Mouse (Mus musculus) left cerebral cortex, postnatal 25 days (tissue): ENCODE data around the gene Clic5. TPM values are rescaled to one million over a fixed set of nuclear protein-coding genes. Genes with fewer than 3 reads are reported as not detected.
"Not testable (repeated sequence)": the region's sequence is repeated elsewhere in the genome, so short reads cannot be mapped to it uniquely, and the experiment has no call there.

Experiments used
- DNase-seq, 2 experiments: peaks; one replicate each; pipeline ENCODE4 v3.0.0; 2022; ENCODE audit warnings: low spot score in 2 of 2, mixed read lengths in 1 of 2
- intact Hi-C: fragments of 180-260 bp; cut with DNase I; formaldehyde crosslinking; loops from one replicate; pipeline ENCODE4 v1.15.1; 2025
- total RNA-seq, 2 experiments: library from RNA; stranded (reverse); gene quantifications; 2 replicates each; pipeline ENCODE4 v1.2.3; 2021

The Clic5 gene
- 1 to 10 TPM; 3.4 to 4.1 TPM for total RNA-seq

DNA sequence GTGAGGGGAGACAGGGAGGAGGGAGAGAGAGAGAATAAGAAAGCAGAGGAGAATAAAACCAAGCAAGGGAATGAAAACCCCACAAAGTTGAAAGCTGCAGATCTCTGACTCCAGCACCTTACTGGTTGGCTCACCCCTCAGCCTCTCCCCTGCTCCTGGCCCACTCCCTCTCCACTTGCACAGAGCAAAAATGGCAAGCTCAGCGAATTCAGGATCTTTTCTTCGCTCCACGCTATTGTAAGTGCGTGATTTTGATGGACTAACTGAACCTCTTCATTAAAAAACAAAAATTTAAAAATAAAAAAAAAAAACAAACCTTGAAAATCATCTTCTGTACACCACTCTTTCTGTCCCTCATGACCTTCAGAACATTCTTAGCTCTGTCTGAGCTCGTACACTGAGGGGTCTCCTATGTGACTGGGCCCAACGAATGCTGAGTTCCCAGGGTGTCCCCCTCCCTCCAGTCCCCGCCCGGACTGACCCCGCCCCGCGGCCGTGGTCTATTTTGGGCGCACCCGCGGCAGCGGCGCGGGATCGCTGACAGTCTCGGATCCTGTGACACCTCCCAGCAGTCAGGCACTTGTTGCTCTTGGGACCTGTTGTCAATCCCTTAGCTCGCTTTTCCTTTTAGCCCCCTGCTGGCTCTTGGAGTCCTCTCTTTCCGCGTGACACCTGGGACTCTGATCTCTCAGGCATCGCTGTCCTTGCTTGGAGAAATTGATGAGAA, at the start of gene Clic5:
Clic5 (plus strand) TSS at position 543 of the 727 bp plus-strand sequence.
- intact Hi-C loops: no loop called here
- no peak for DNase-seq

DNA sequence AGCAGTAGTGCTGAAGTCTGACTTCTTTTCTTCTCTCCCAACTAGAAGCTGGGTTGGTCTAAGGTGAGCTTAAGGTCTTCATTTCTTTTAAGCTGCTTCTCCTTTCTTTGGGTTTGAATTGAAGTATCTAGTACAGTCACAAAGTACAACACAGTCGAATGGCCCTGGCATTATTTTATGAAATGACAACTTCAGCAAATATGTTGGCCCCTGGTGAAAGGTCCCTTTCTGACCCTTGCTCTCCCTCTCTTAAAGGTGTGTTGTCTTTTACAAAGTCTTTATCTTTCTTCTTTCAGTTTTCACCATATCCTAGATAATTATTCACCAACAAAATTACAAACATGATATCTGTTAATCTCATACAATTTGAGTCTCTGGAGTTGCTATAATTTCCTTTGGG, 42.6 kb upstream of the Clic5 start:
- intact Hi-C loops: no loop called here
- DNase-seq: no peak

DNA sequence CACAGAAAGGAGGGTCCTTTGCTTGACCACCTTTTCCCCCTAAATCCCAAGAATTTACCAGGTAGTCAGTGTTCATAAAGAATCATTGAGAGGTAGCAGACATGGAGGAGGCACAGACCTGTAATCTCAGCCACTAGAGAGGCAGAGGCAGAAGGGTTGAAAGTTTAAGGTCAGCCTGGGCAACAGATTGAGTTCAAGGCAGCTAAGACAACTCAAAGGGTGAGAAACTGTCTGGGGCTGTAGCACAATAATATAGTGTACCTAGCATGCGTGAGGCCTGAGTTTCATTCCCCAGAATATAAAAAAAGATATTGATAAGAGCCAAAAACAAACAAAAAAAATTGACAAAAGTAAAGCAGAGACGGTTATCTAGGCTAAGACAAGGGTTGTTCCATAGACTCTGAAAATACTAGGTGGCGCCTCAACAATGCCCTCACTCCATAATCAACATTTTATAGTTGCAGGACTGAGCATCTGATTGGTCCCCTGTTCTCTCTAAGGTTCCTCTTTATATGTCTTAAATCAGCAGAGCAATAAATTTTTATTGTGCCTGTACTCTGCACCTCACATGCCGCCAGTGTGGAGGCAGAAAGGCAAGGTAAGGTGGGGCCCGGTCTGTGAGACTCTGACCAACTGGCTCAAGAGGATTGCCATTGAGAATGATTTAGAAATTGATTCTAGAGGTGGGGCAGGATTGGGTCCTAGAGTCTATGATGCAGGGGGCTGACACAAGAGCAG, 40.1 kb upstream of the Clic5 start:
- DNase-seq: no peak
- intact Hi-C loops: no loop called here

DNA sequence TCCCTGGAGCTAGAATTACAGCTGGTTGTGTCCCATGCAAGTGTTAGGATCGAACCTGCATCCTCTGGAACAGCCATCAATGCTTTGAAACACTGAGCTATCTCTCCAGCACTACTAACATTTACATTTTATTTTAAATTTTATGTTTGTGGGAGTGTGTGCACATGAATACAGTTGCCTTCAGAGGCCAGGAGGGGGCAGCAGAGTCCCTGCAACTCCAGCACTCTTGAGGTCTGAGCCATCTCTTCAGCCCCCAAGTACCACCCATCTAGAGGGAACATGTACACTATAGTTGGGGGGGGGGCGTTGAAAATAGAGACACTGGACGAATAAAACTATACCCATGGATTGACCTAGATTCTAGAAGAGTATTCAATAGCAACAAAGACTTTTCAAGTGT, 37.3 kb upstream of the Clic5 start:
- peak in 1 of 2 experiments; percentile 16 for DNase-seq
- intact Hi-C loops: loop anchor here (1.0 kb wide), 1 partner anchor 105 kb away; no protein-coding TSS in a partner anchor

DNA sequence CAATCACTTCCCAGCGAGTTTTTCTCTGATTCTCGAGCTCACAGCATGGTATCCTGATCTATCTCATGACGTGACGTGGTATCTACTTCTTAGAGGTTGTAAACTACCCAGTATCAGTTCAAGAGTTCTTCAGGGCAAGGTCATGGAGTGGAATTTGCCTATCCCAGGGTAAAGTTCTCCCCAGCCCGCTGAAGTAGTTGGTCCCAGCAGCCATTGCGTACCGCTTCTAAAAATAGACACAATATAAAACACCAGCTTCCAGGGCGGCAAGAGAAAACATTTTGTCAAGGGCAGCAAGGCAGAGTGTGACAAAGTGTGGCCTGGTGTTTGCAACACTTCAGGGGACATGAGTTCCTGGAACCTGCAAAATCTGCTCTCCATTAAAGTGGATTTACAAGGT, 36.5 kb upstream of the Clic5 start:
- intact Hi-C loops: loop anchor here (1.0 kb wide), 1 partner anchor 104 kb away; no protein-coding TSS in a partner anchor
- DNase-seq: no peak

DNA sequence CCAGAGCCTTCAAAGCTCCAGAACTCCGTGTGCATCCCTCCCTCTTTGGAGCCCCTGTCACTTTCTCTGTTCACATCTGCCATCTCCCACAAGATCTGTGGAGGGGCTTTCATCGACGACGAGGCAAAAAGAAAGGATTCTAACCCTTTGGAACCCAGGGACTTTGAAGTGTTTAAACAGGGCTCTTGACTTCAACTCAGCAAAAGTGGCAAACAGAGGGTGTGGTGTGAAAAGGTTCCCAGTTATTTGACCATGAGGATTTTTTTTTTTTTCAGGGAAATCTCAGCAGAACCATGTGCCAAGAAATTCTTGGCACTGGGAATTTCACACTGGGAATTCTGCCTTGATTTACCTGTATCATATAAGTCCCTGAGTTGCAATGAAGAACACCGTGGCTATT, 34.5 kb upstream of the Clic5 start:
- DNase-seq: no peak
- intact Hi-C loops: no loop called here

DNA sequence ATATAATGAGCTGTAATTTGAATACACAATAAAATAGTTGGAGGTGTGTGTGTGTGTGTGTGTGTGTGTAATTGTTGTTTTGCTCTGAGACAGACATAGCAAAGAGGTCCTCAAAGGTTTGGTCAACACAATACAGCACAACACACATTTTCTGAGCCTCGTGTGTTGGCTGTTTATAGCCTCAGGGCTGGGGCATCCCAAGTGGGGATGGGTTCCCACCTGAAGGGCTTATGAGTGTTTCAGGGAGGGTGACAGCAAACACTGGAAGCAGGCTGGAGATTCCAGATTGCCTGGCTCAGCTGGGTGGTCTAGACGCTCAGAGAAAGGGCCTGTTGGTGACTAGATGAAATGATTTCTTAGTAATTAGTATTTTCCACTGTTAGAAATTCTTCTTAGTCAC, 33.2 kb upstream of the Clic5 start:
- DNase-seq: no peak
- intact Hi-C loops: no loop called here

DNA sequence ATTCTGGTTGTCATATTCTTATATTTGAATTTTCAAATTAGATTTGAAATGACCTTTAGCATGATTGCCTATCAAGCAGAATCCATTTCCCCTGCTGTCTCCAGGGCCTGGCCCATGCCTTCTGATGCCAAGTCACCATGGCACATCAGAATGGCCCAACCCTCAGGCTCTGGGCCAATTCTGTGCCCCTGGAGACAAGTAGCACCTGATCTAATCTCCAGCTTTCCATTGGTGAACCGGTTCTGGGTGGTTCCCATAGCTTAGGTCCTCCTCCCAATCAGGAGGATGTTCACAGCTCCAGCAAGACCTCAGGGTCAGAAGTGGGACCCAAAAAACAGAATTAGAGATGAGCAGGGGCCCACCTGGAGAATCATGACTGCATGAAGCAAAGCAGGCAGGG, 30.2 kb upstream of the Clic5 start:
- intact Hi-C loops: no loop called here
- no peak for DNase-seq

DNA sequence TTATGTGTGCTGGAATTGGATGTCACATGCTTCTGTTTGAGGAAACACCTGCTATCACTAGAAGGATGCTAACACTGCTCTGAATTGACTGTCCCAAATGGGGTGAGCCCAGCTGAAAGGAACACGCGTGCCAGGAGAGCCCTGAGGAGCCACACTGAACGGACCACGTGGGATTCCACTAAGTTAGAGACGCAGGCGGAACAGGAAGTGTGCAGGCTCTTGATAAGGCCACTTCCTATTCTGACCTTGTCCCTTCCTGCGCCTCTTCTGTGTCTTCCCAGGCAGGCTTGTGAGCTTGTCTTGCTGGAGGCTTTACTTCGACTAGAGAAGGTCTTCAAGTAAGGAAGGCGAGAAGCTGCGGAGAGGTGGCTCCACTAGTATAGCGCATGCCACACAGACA, 27.9 kb upstream of the Clic5 start:
- DNase-seq: no peak
- intact Hi-C loops: no loop called here

DNA sequence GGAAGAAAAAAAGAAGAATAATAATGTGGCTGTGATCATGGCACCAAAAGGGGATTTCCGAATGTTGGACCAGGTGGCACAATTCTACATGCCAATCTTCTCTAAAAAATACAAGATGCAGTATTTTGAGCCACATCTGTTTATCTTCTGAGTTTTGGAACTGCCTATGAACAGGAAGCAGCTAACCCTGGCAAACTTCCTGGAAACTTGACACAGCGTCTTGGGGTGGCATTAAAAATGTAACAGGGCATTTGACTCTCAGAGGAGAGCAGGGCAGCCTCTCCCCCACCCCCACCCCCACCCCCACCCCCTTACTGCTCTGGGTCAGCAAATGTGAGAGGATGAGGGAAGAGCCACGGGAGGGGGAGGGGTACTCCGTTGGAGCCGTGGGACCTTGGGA, 25.9 kb upstream of the Clic5 start:
- no peak for DNase-seq

DNA sequence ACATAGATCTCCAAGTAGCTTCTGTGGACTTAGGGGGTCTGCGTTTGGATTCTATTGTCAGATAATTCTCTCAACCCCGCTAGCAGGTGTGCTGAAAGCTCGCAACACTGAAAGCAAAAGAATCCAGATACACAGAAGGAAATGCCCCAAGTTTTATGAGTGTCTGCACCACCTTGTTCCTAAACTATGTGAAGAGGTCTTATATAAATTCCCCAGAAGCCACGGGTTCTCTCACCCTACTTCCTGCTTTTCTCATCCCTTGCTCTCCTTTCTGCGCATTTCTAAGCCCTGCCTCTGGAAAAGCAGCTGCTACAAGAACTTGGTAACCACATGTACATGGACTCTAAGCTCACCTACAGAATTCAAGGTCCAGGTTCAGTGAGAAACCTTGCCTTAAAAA, 25.4 kb upstream of the Clic5 start:
- intact Hi-C loops: no loop called here
- DNase-seq: no peak

More for the DNA sequence above, 25.9 kb upstream of the Clic5 start:
- intact Hi-C loops: no loop called here

DNA sequence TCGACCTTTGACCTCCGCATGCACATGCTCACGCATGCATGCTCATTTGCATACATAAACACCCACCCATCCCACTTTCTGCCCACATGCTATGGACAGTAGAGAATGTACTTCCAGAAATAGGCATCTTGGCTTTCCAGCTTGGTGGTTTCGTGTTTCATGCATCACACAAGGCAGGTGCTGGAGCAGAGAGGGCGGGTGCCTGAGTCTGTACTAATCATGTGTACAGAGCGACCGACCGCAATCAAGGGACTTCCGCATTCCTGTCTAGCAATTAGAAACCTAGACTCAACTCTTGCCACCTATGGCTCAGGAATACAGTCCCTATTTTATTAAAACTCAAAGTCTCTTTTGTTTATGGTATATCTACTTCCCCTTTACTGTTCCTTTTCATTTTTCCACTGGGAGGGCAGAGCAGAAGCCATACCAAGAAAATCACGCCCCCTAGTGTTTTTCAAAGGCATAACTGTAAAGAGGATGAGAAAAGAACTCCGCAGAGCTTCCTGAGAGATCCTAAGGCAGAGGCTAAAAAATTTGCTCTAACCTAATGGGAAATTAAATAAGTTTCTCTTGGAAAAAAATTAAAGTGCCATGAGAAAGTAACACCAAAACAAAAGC, 22.5 kb upstream of the Clic5 start:
- intact Hi-C loops: no loop called here
- DNase-seq: peak in 1 of 2 experiments; percentile 5

DNA sequence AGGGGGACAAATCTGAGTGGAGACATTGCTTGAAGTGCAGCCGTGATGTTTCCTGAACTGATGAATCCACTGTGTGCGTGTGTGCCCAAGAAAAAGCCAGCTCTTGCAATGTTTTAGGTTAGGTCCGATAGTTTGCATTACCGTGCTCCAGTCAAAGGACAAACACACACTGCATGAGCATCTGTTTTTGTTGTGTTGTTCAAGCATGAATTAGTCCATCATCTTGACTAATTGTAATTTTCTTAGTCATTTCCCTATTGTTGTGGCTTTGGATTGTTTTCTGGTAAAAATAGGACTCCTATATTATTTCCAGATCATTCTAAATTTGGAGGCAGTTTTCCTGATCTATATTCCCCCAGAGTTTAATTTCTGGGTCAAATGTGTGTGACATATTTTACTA, 18.7 kb upstream of the Clic5 start:
- intact Hi-C loops: no loop called here
- DNase-seq: no peak

DNA sequence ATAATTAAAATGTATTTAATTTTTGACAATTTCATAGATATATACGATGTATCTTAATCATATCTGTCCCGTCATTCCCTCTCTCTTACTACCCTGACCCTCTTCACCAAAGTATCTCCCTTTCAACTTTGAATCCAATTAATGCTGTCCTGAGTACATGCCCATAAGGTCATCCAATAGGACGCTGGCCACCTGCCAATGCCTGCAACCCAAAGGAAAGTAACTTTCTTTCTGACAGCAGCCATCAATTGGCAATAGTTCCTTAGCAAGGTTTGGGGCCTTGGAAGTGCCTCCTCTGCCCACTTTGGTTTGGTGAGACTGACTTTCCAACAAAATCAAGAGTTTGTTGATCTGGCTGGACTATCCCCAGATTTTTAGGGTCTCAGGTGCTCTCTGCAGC, 18.1 kb upstream of the Clic5 start:
- no peak for DNase-seq
- intact Hi-C loops: no loop called here

DNA sequence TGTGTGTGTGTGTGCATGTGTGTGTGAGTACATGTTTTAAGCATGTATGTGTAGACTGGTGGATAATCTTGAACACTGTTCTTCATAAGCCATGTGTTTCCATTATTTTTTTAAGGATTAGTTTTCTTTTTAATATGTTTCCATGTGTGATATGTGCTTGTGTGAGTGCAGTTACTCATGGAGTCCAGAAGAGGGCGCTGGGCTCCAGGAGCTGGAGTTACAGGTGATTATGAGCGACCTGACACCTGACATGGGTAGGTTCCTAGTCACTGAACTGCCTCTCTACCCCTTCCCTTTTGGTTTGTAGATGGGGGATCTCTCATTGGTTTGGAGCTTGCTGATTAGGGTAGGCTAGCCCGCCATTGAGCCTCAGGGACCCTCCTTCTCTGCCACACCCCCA, 16.5 kb upstream of the Clic5 start:
- no peak for DNase-seq
- intact Hi-C loops: no loop called here

DNA sequence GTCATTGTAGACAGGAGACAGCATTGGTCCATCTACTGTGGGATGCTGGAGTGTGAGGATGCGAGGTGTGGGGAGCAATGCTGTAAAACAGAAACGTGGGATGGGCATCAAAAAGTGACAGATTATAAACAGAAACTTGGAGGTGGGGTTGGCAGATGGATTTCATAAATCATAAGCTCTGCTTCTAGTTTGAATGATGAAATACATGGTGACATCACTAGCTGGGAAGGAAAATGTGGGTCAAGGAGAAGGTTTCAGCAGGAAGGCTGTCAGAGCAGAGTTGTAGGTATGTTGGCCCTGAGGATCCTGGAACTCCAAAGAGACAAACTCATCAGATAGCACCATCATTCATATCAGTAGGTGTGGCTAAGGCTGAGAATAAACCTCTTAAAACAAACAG, 15.0 kb upstream of the Clic5 start:
- intact Hi-C loops: no loop called here
- DNase-seq: peak in 1 of 2 experiments; percentile 14

DNA sequence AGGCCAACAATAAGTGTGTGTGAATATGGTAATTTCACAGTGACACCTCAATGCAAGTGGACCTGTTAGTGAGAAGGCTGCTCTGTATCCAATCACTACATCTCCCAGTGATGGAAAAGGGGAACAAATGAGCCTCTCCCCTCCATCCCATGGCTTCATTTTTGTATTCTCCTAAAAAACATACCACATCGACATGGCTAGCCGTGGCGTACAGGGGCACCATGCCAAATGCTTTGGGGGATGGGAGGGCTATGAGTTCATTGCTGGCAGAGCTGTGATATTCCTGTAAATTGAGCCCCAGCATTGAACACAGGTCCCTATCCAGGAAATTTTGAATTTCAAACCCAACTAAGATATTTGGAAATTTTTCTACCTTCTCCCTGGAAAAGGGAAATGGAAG, 11.1 kb upstream of the Clic5 start:
- intact Hi-C loops: no loop called here
- no peak for DNase-seq

DNA sequence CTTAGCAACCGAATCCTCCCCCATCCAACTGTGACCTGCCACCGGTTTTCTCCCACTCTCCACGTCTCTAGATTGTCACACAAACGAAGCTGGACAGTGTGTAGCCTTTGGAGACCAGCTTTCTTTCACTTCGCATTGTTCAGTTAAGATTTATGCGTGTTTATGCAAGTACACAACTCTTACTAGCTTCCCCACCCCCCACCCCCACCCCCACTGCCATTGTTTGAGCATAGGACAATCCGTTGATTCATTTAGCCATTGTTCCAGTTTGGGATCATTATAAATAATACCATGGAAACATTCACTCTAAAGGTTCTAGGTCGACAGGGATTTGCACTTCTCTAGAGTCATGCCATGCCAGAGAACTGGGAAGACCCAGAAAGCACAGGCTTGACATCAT, 7.0 kb upstream of the Clic5 start:
- DNase-seq: no peak
- intact Hi-C loops: no loop called here

DNA sequence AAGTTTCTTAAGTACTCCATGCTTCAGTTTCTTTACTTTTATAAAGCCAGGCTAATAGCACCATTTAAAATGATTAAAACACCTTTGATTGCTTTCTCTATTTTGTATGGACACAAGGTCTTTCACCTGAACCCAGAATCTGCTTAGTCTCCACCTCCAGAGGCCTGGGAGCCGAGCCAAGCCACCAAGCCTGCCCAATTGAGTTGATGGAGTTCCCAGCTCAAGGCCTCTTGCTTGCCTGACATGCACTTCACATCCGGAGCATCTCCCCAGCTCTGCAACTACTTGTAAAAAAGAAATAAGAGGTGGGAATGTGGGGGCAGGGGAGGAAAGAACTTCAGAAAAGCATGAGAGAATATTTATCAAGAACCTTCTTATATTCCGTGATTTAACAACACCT, 1.5 kb upstream of the Clic5 start:
- intact Hi-C loops: no loop called here
- no peak for DNase-seq

DNA sequence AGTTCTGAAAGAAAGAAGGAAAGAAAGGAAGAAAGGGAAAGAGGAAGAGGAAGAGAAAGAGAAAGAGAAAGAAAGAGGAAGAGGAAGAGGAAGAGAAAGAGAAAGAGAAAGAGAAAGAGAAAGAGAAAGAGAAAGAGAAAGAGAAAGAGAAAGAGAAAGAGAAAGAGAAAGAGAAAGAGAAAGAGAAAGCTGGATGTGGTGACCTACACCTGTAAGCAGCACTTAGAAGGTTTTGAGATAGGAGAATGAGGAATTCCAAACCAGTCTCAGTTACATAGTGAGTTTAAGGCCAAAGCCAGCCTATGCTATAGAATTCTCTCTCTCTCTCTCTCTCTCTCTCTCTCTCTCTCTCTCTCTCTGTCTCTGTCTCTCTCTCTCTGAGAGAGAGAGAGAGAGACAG, 847 bp upstream of the Clic5 start:
- DNase-seq, intact Hi-C loops: not testable (repeated sequence)

DNA sequence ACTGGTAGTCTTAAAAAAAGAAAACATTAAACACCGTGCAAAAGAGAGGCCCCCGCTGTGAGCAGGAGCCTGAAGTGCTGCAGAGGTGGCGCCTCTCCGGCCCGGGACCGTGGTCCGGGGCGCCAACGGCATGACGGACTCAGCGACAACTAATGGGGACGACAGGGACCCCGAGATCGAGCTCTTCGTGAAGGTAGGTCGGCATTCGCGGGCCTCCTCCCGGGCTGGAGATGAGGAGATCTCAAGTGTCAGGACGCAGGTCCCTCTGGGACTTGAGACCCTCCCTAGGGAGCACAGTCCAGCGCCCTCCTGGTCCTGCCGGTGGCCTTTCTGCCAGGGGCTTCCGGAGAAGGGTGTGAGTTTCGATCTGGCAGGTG, 373 bp downstream of the Clic5 start:
- intact Hi-C loops: no loop called here
- DNase-seq: no peak
